Mouse (Mus musculus): ENCODE results near the gene Ccnt1. TPM values are rescaled to one million over a fixed set of nuclear protein-coding genes. Genes with fewer than 3 reads are reported as not detected.
"Not testable (repeated sequence)": the region's sequence is repeated elsewhere in the genome, so short reads cannot be mapped to it uniquely, and the experiment has no call there.

Gene Ccnt1
- total RNA-seq, 1 experiment, result 59.1 TPM

GRCm38 (mm10) chr15:98521245-98521644, 49.5 kb downstream of the Ccnt1 start:
- Histone ChIP-seq H3K9ac (ENCODE audit: insufficient read depth, low read depth, low read length, poor library complexity, severe bottlenecking) (no peak overlapping the region), H3K36me3 (ENCODE audit: control insufficient read depth, insufficient read depth, low read length, poor library complexity, severe bottlenecking) (peaks cover 57% of the 10 kb centered on the region), H3K4me3 (ENCODE audit: insufficient read depth in 1 of 2, low read depth in 1 of 2, low read length in 2 of 2, poor library complexity in 1 of 2, severe bottlenecking in 1 of 2) (no peak overlapping the region), H3K9me3 (ENCODE audit: control insufficient read depth, insufficient read depth, low read depth, low read length) (no peaks in the 10 kb centered on the region), H3K4me1 (ENCODE audit: control insufficient read depth in 2 of 2, insufficient read depth in 2 of 2, low read length in 2 of 2, poor library complexity in 1 of 2) (peaks cover 3 to 5% of the 10 kb centered on the region in 2 experiments; a peak in 3 of 4 replicates), H3K27ac (ENCODE audit: insufficient read depth, low read depth, low read length, poor library complexity, severe bottlenecking) (no peak overlapping the region)
- DNase-seq (ENCODE audit: low read depth, low spot score), result no peak
- in situ Hi-C loops (cut with MboI; ENCODE audit: low sequenced_read_pairs in 2 of 2, unreplicated experiment in 2 of 2), result no loop called here
- TF ChIP-seq HCFC1 (IDR thresholded peaks at IDR 0.05; ENCODE audit: borderline replicate concordance, insufficient read depth, low read length), result no peak
- TF ChIP-seq MAFK (IDR thresholded peaks at IDR 0.05; ENCODE audit: insufficient read depth, low read depth, low read length), result no peak
- TF ChIP-seq CHD2 (IDR thresholded peaks at IDR 0.05; ENCODE audit: low read depth, low read length), result no peak
- TF ChIP-seq ZNF384 (IDR thresholded peaks at IDR 0.05; ENCODE audit: low read depth, low read length), result no peak
- no peak for TF ChIP-seq ZC3H11A (IDR thresholded peaks at IDR 0.05; ENCODE audit: borderline replicate concordance, low read depth, low read length)

GRCm38 (mm10) chr15:98517380-98518355, 53.1 kb downstream of the Ccnt1 start:
- H3K9me3 ChIP-seq (ENCODE audit: control insufficient read depth, insufficient read depth, low read depth, low read length), result no peaks in the 10 kb centered on the region
- H3K36me3 ChIP-seq (ENCODE audit: control insufficient read depth, insufficient read depth, low read length, poor library complexity, severe bottlenecking), result peaks cover 35% of the 10 kb centered on the region
- no peak overlapping the region for H3K9ac ChIP-seq (ENCODE audit: insufficient read depth, low read depth, low read length, poor library complexity, severe bottlenecking)
- no peak for TF ChIP-seq MAFK (IDR thresholded peaks at IDR 0.05; ENCODE audit: insufficient read depth, low read depth, low read length)
- no peak for TF ChIP-seq HCFC1 (IDR thresholded peaks at IDR 0.05; ENCODE audit: borderline replicate concordance, insufficient read depth, low read length)
- no peak for TF ChIP-seq ZNF384 (IDR thresholded peaks at IDR 0.05; ENCODE audit: low read depth, low read length)
- no peak overlapping the region for H3K4me3 ChIP-seq (ENCODE audit: insufficient read depth in 1 of 2, low read depth in 1 of 2, low read length in 2 of 2, poor library complexity in 1 of 2, severe bottlenecking in 1 of 2)
- DNase-seq (ENCODE audit: low read depth, low spot score), result peak; percentile 63
- H3K27ac ChIP-seq (ENCODE audit: insufficient read depth, low read depth, low read length, poor library complexity, severe bottlenecking), result peak overlapping the region; percentile 3; the same call in 1 of the 2 replicates
- in situ Hi-C loops (cut with MboI; ENCODE audit: low sequenced_read_pairs in 2 of 2, unreplicated experiment in 2 of 2), result no loop called here
- no peaks in the 10 kb centered on the region; a peak in 1 of 4 replicates for H3K4me1 ChIP-seq (ENCODE audit: control insufficient read depth in 2 of 2, insufficient read depth in 2 of 2, low read length in 2 of 2, poor library complexity in 1 of 2)

GRCm38 (mm10) chr15:98514845-98515244, 55.9 kb downstream of the Ccnt1 start:
- H3K4me3 ChIP-seq (ENCODE audit: insufficient read depth in 1 of 2, low read depth in 1 of 2, low read length in 2 of 2, poor library complexity in 1 of 2, severe bottlenecking in 1 of 2); H3K4me1 ChIP-seq (ENCODE audit: control insufficient read depth in 2 of 2, insufficient read depth in 2 of 2, low read length in 2 of 2, poor library complexity in 1 of 2); H3K27ac ChIP-seq (ENCODE audit: insufficient read depth, low read depth, low read length, poor library complexity, severe bottlenecking); H3K9ac ChIP-seq (ENCODE audit: insufficient read depth, low read depth, low read length, poor library complexity, severe bottlenecking); in situ Hi-C loops (cut with MboI; ENCODE audit: low sequenced_read_pairs in 2 of 2, unreplicated experiment in 2 of 2); DNase-seq (ENCODE audit: low read depth, low spot score); H3K9me3 ChIP-seq (ENCODE audit: control insufficient read depth, insufficient read depth, low read depth, low read length): not testable (repeated sequence)
- H3K36me3 ChIP-seq (ENCODE audit: control insufficient read depth, insufficient read depth, low read length, poor library complexity, severe bottlenecking), result peaks cover 14% of the 10 kb centered on the region

GRCm38 (mm10) chr15:98514146-98514545, 56.6 kb downstream of the Ccnt1 start:
- Histone ChIP-seq H3K9me3 (ENCODE audit: control insufficient read depth, insufficient read depth, low read depth, low read length) (no peaks in the 10 kb centered on the region), H3K9ac (ENCODE audit: insufficient read depth, low read depth, low read length, poor library complexity, severe bottlenecking) (no peak overlapping the region), H3K4me3 (ENCODE audit: insufficient read depth in 1 of 2, low read depth in 1 of 2, low read length in 2 of 2, poor library complexity in 1 of 2, severe bottlenecking in 1 of 2) (no peak overlapping the region), H3K4me1 (ENCODE audit: control insufficient read depth in 2 of 2, insufficient read depth in 2 of 2, low read length in 2 of 2, poor library complexity in 1 of 2) (peaks cover 0 to 2% of the 10 kb centered on the region in 2 experiments; a peak in 2 of 4 replicates), H3K36me3 (ENCODE audit: control insufficient read depth, insufficient read depth, low read length, poor library complexity, severe bottlenecking) (peaks cover 10% of the 10 kb centered on the region), H3K27ac (ENCODE audit: insufficient read depth, low read depth, low read length, poor library complexity, severe bottlenecking) (no peak overlapping the region)
- in situ Hi-C loops (cut with MboI; ENCODE audit: low sequenced_read_pairs in 2 of 2, unreplicated experiment in 2 of 2), result no loop called here
- no peak for DNase-seq (ENCODE audit: low read depth, low spot score)
- TF ChIP-seq HCFC1 (IDR thresholded peaks at IDR 0.05; ENCODE audit: borderline replicate concordance, insufficient read depth, low read length), result no peak
- TF ChIP-seq ZNF384 (IDR thresholded peaks at IDR 0.05; ENCODE audit: low read depth, low read length), result no peak
- no peak for TF ChIP-seq MAFK (IDR thresholded peaks at IDR 0.05; ENCODE audit: insufficient read depth, low read depth, low read length)
- TF ChIP-seq CHD2 (IDR thresholded peaks at IDR 0.05; ENCODE audit: low read depth, low read length), result no peak
- no peak for TF ChIP-seq ZC3H11A (IDR thresholded peaks at IDR 0.05; ENCODE audit: borderline replicate concordance, low read depth, low read length)

DNA sequence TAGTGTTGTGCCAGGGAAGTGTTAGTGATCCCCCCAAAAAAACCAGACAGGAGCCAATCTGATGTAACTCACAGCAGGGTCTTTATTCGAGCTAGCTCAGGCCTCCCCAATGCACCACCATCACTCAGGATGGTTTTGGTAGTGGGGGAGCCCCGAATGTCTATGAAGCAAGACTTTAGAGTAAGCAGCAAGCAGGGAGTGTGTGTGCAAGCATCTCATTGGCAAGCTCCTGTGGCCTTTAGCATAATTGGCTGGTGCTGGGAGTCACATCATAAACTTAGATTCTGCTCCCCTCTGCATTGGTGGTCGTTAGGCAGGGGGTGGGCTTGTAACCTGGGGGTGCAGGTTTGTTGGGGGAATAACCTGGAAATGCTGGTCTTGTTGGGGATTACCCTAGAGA, 57.0 kb downstream of the Ccnt1 start:
- H3K4me1 ChIP-seq (ENCODE audit: control insufficient read depth in 2 of 2, insufficient read depth in 2 of 2, low read length in 2 of 2, poor library complexity in 1 of 2); H3K27ac ChIP-seq (ENCODE audit: insufficient read depth, low read depth, low read length, poor library complexity, severe bottlenecking); DNase-seq (ENCODE audit: low read depth, low spot score); H3K4me3 ChIP-seq (ENCODE audit: insufficient read depth in 1 of 2, low read depth in 1 of 2, low read length in 2 of 2, poor library complexity in 1 of 2, severe bottlenecking in 1 of 2); H3K9ac ChIP-seq (ENCODE audit: insufficient read depth, low read depth, low read length, poor library complexity, severe bottlenecking); H3K9me3 ChIP-seq (ENCODE audit: control insufficient read depth, insufficient read depth, low read depth, low read length); in situ Hi-C loops (cut with MboI; ENCODE audit: low sequenced_read_pairs in 2 of 2, unreplicated experiment in 2 of 2); H3K36me3 ChIP-seq (ENCODE audit: control insufficient read depth, insufficient read depth, low read length, poor library complexity, severe bottlenecking): not testable (repeated sequence)

All from ES-E14 (cell line).